Mouse (Mus musculus): Measurements from ENCODE around the gene Got2.

The Got2 gene

DNA sequence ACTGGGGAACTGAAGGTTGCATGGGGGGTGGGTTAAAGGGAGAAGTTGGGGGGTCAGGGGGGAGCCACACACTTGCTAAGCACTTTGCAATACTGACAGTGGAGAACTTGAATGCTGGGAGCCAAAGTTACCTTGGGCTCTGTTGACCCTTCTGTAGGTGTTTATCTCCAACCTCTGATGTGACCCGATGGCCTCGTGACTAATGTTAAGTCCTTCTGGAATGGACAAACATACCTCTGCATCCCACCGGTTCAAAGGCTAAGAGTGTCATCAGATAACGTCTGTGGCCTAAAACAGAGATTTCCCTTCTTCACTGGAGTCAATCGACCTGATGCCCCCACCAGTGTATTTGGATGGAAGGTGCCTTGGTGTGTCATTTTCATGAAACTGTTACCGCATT, 67.1 kb downstream of the Got2 start:
- DNase-seq (ENCODE audit: low spot score in 2 of 2), result no peak

DNA sequence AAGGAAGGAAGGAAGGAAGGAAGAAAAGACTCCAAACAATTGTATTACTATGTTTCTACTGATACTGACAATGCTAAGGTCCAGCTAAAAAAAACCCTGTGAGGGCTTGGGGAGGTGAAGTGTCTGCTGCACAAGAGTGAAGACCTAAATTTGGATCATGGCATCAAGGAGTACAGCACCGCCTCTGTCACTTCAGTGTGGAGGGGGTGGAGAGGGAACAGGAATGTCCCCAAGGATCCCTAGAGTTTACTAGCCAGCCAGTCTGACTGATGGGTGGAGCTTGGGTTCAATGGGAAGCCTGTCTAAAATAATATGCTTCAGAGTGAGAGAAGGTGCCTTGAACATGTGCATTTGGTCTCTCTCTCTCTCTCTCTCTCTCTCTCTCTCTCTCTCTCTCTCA, 70.1 kb downstream of the Got2 start:
- DNase-seq (ENCODE audit: low spot score in 2 of 2), result no peak

DNA sequence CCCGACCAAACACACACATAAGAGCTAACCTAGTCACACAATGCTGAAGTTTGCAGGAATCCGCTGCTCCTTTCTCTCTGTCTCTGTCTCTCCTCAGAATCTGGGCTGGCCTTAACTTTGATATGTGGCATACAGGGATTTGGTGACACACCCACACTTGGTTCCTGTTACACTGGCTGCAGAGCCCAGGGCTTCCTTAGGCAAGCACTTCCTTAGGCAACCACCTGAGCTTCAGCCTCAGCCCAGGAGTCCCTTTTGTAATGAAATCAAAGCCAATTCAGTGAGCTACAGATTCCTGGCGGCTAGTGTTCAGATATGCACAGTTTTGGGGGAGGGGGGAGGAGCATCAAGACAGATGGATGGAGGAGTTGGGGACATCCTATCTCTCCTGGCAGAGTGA, 70.8 kb downstream of the Got2 start:
- no peak for DNase-seq (ENCODE audit: low spot score in 2 of 2)

- no peak for DNase-seq (ENCODE audit: low spot score in 2 of 2)
Observed at GRCm38 (mm10) chr8:95816044-95816708, 72.2 kb downstream of the Got2 start.

All from frontal cortex, postnatal 10 days (tissue).